Mouse (Mus musculus): ENCODE results near the gene Ctcf. TPM values are rescaled to one million over a fixed set of nuclear protein-coding genes. Genes with fewer than 3 reads are reported as not detected.
A peak's percentile ranks its signal among the peaks of the same experiment; 100 is the strongest.

Gene Ctcf
- polyA plus RNA-seq, 1 experiment from 2014 or later, result 146 TPM

GRCm38 (mm10) chr8:105685325-105685724 is 49.0 kb downstream of the Ctcf start:
- WGBS, result 71% methylated on average over 7 of the region's 7 CpGs
- Histone ChIP-seq H3K9me3 (no peaks in the 10 kb centered on the region), H3K27me3 (no peaks in the 10 kb centered on the region), H3K4me1 (peaks cover 9% of the 10 kb centered on the region; the same call in 1 of the 2 replicates), H3K4me2 (no peak overlapping the region), H3K9ac (no peak overlapping the region; the same call in 1 of the 2 replicates), H3K36me3 (peaks cover 38% of the 10 kb centered on the region), H3K4me3 (no peak overlapping the region), H3K27ac (no peak overlapping the region)
- no peak for ATAC-seq (ENCODE audit: insufficient number of reproducible peaks, insufficient read depth, low FRiP score, low TSS enrichment, low read depth)

- peak; percentile 20; the same call in 1 of the 2 replicates for ATAC-seq (ENCODE audit: insufficient number of reproducible peaks, insufficient read depth, low FRiP score, low TSS enrichment, low read depth)
Observed at GRCm38 (mm10) chr8:105685796-105686308, 49.5 kb downstream of the Ctcf start, which contains the start of gene Carmil2. Carmil2 (plus strand) TSS chr8:105686274.

GRCm38 (mm10) chr8:105686551-105686950 is 50.2 kb downstream of the Ctcf start:
- no peaks in the 10 kb centered on the region for H3K27me3 ChIP-seq
- H3K4me2 ChIP-seq, result no peak overlapping the region
- ATAC-seq (ENCODE audit: insufficient number of reproducible peaks, insufficient read depth, low FRiP score, low TSS enrichment, low read depth), result no peak
- peaks cover 9% of the 10 kb centered on the region; the same call in 1 of the 2 replicates for H3K4me1 ChIP-seq
- H3K27ac ChIP-seq, result no peak overlapping the region
- H3K9ac ChIP-seq, result no peak overlapping the region
- WGBS, result 55% methylated on average over 6 of the region's 6 CpGs
- peaks cover 26% of the 10 kb centered on the region for H3K36me3 ChIP-seq
- no peak overlapping the region for H3K4me3 ChIP-seq
- no peaks in the 10 kb centered on the region for H3K9me3 ChIP-seq

More at GRCm38 (mm10) chr8:105685796-105686308, 49.5 kb downstream of the Ctcf start, which contains the start of gene Carmil2:
- Histone ChIP-seq H3K36me3 (peaks cover 33% of the 10 kb centered on the region), H3K4me3 (peak within 1 kb of the TSS; percentile 7; the same call in 1 of the 2 replicates), H3K9ac (peak within 1 kb of the TSS; percentile 1; the same call in 1 of the 2 replicates), H3K4me1 (peaks cover 9% of the 10 kb centered on the region; the same call in 1 of the 2 replicates), H3K27ac (no peak within 1 kb of the TSS), H3K27me3 (no peaks in the 10 kb centered on the region), H3K4me2 (peak within 1 kb of the TSS; percentile 47), H3K9me3 (no peaks in the 10 kb centered on the region)
- WGBS, result 7% methylated on average over 26 of the region's 26 CpGs

- Histone ChIP-seq H3K4me3 (no peak overlapping the region), H3K27me3 (no peaks in the 10 kb centered on the region), H3K4me1 (peaks cover 9% of the 10 kb centered on the region; the same call in 1 of the 2 replicates)
Observed at GRCm38 (mm10) chr8:105687512-105687911, 51.1 kb downstream of the Ctcf start.

GRCm38 (mm10) chr8:105688242-105688752 is 51.9 kb downstream of the Ctcf start:
- Histone ChIP-seq H3K4me1 (peaks cover 9% of the 10 kb centered on the region; the same call in 1 of the 2 replicates), H3K27ac (no peak overlapping the region), H3K36me3 (peaks cover 12% of the 10 kb centered on the region), H3K4me2 (no peak overlapping the region), H3K4me3 (no peak overlapping the region), H3K9me3 (no peaks in the 10 kb centered on the region; the same call in 1 of the 2 replicates), H3K27me3 (no peaks in the 10 kb centered on the region), H3K9ac (no peak overlapping the region)
- 68% methylated on average over 14 of the region's 14 CpGs for WGBS
- ATAC-seq (ENCODE audit: insufficient number of reproducible peaks, insufficient read depth, low FRiP score, low TSS enrichment, low read depth), result no peak

More at GRCm38 (mm10) chr8:105687512-105687911, 51.1 kb downstream of the Ctcf start:
- peaks cover 17% of the 10 kb centered on the region for H3K36me3 ChIP-seq
- no peak for ATAC-seq (ENCODE audit: insufficient number of reproducible peaks, insufficient read depth, low FRiP score, low TSS enrichment, low read depth)
- WGBS, result 70% methylated on average over 8 of the region's 8 CpGs
- no peak overlapping the region for H3K27ac ChIP-seq
- no peaks in the 10 kb centered on the region for H3K9me3 ChIP-seq
- no peak overlapping the region for H3K4me2 ChIP-seq
- no peak overlapping the region for H3K9ac ChIP-seq

- H3K4me2 ChIP-seq, result no peak overlapping the region
- H3K9me3 ChIP-seq, result no peaks in the 10 kb centered on the region; the same call in 1 of the 2 replicates
- H3K27ac ChIP-seq, result no peak overlapping the region
- ATAC-seq (ENCODE audit: insufficient number of reproducible peaks, insufficient read depth, low FRiP score, low TSS enrichment, low read depth), result no peak
- peaks cover 18% of the 10 kb centered on the region for H3K4me1 ChIP-seq
- H3K4me3 ChIP-seq, result no peak overlapping the region
- H3K27me3 ChIP-seq, result peaks cover 5% of the 10 kb centered on the region
- H3K36me3 ChIP-seq, result peaks cover 3% of the 10 kb centered on the region; the same call in 1 of the 2 replicates
- 0 out of 2 replicates have a peak overlapping the region, but pooled peaks have one; percentile 32 for H3K9ac ChIP-seq
- WGBS, result 61% methylated on average over 35 of the region's 35 CpGs
Observed at GRCm38 (mm10) chr8:105689256-105689982, 53.1 kb downstream of the Ctcf start.

GRCm38 (mm10) chr8:105689983-105690360 is 53.6 kb downstream of the Ctcf start:
- 87% methylated on average over 9 of the region's 9 CpGs for WGBS
- Histone ChIP-seq H3K4me3 (no peak overlapping the region), H3K27ac (no peak overlapping the region), H3K4me1 (peaks cover 20% of the 10 kb centered on the region), H3K36me3 (peaks cover 3% of the 10 kb centered on the region; the same call in 1 of the 2 replicates), H3K9me3 (no peaks in the 10 kb centered on the region; the same call in 1 of the 2 replicates), H3K27me3 (peaks cover 11% of the 10 kb centered on the region), H3K4me2 (no peak overlapping the region), H3K9ac (no peak overlapping the region)
- ATAC-seq (ENCODE audit: insufficient number of reproducible peaks, insufficient read depth, low FRiP score, low TSS enrichment, low read depth), result no peak

GRCm38 (mm10) chr8:105690978-105691377 is 54.6 kb downstream of the Ctcf start:
- Histone ChIP-seq H3K27me3 (peaks cover 17% of the 10 kb centered on the region), H3K4me3 (no peak overlapping the region), H3K4me2 (no peak overlapping the region), H3K9ac (no peak overlapping the region), H3K4me1 (peaks cover 13% of the 10 kb centered on the region), H3K27ac (no peak overlapping the region), H3K9me3 (no peaks in the 10 kb centered on the region; the same call in 1 of the 2 replicates), H3K36me3 (peaks cover 3% of the 10 kb centered on the region; the same call in 1 of the 2 replicates)
- no peak for ATAC-seq (ENCODE audit: insufficient number of reproducible peaks, insufficient read depth, low FRiP score, low TSS enrichment, low read depth)
- WGBS, result 82% methylated on average over 14 of the region's 14 CpGs

- H3K4me2 ChIP-seq, result no peak overlapping the region
- ATAC-seq (ENCODE audit: insufficient number of reproducible peaks, insufficient read depth, low FRiP score, low TSS enrichment, low read depth), result no peak
- H3K27me3 ChIP-seq, result peaks cover 17% of the 10 kb centered on the region
- 96% methylated on average over 11 of the region's 11 CpGs for WGBS
- H3K9ac ChIP-seq, result no peak overlapping the region
- H3K9me3 ChIP-seq, result no peaks in the 10 kb centered on the region; the same call in 1 of the 2 replicates
- peaks cover 17% of the 10 kb centered on the region for H3K36me3 ChIP-seq
- H3K4me3 ChIP-seq, result no peak overlapping the region
- H3K4me1 ChIP-seq, result peaks cover 11% of the 10 kb centered on the region
- no peak overlapping the region for H3K27ac ChIP-seq
Observed at GRCm38 (mm10) chr8:105692449-105693182, 56.2 kb downstream of the Ctcf start.

GRCm38 (mm10) chr8:105693648-105694047 is 57.3 kb downstream of the Ctcf start:
- Histone ChIP-seq H3K4me2 (peak overlapping the region; percentile 96), H3K4me1 (peaks cover 11% of the 10 kb centered on the region), H3K4me3 (peak overlapping the region; percentile 50), H3K9ac (peak overlapping the region; percentile 67), H3K27ac (no peak overlapping the region), H3K9me3 (no peaks in the 10 kb centered on the region; the same call in 1 of the 2 replicates), H3K36me3 (peaks cover 27% of the 10 kb centered on the region), H3K27me3 (peaks cover 17% of the 10 kb centered on the region)
- WGBS, result 2% methylated on average over 30 of the region's 30 CpGs
- no peak for ATAC-seq (ENCODE audit: insufficient number of reproducible peaks, insufficient read depth, low FRiP score, low TSS enrichment, low read depth)
